Mouse (Mus musculus): Measurements from ENCODE around the gene Disc1. TPM values are rescaled to one million over a fixed set of nuclear protein-coding genes. Genes with fewer than 3 reads are reported as not detected.

Gene Disc1
- polyA plus RNA-seq, 1 experiment from 2014 or later: 1.6 TPM

DNA sequence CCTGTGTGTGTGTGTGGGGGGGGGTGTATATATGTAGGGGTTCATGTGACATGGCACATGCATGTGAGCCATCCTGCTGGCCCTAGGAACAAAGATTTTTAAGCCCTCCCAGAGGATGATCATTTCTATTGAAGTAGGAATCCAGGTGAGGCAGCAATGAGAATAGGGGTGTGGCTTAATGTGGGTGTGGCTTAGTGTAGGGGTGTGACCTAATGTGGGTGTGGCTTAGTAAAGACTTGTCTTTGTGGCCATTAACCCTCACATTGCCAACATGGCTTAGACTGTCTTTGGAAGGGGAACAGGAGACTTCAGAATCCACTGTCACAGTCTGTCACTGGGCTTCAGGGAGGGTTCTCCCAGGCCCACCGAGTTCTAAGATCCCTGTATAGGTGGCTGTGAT lies 130.9 kb downstream of the Disc1 start:
- H3K27ac ChIP-seq (replicated peaks; ENCODE audit: low read depth, low read length): no peak overlapping the region
- peaks cover 6% of the 10 kb centered on the region; the same call in 1 of the 2 replicates for H3K4me1 ChIP-seq (ENCODE audit: control insufficient read depth, insufficient read depth, low read length)
- H3K9me3 ChIP-seq (ENCODE audit: control insufficient read depth, low read length): no peaks in the 10 kb centered on the region
- ATAC-seq (ENCODE audit: low read depth) (no peak), DNase-seq (ENCODE audit: low spot score) (no peak)
- H3K9ac ChIP-seq (ENCODE audit: low read depth, low read length): no peak overlapping the region
- H3K4me3 ChIP-seq (ENCODE audit: low read depth, low read length): no peak overlapping the region
- WGBS: 61% methylated on average over 1 of the region's 1 CpGs
- no peaks in the 10 kb centered on the region for H3K36me3 ChIP-seq (ENCODE audit: control insufficient read depth, insufficient read depth, low read length)
- H3K27me3 ChIP-seq (replicated peaks; ENCODE audit: control insufficient read depth, insufficient read depth, low read length): 0 out of 2 replicates have a peak, but pooled peaks cover 3% of the 10 kb centered on the region
- H3K4me2 ChIP-seq (ENCODE audit: low read depth, low read length): no peak overlapping the region

DNA sequence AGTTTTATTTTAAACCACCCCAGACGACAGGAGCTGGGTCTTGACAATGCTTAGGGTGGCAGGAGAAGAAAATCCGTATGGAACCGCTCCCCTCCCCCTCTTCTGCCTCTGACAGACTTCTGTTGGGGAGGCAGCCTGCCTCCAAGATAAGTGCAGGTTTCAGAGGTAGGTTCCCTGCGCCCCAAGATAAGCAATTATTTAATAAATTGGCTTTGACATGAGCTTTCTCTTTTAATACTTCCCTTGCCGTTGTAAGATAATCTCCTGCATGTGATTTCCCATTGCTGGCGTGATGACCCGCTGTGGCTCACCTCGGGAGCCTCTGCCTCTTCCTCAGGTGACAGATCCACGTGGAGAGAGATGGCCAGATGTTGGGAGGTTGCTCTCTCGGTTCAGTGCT lies 133.0 kb downstream of the Disc1 start:
- Histone ChIP-seq H3K27ac (replicated peaks; ENCODE audit: low read depth, low read length) (no peak overlapping the region), H3K27me3 (replicated peaks; ENCODE audit: control insufficient read depth, insufficient read depth, low read length) (0 out of 2 replicates have a peak, but pooled peaks cover 3% of the 10 kb centered on the region), H3K4me2 (ENCODE audit: low read depth, low read length) (0 out of 2 replicates have a peak overlapping the region, but pooled peaks have one; percentile 16), H3K9me3 (ENCODE audit: control insufficient read depth, low read length) (no peaks in the 10 kb centered on the region), H3K4me3 (ENCODE audit: low read depth, low read length) (no peak overlapping the region), H3K36me3 (ENCODE audit: control insufficient read depth, insufficient read depth, low read length) (no peaks in the 10 kb centered on the region), H3K4me1 (ENCODE audit: control insufficient read depth, insufficient read depth, low read length) (peaks cover 6% of the 10 kb centered on the region; the same call in 1 of the 2 replicates), H3K9ac (ENCODE audit: low read depth, low read length) (no peak overlapping the region)
- ATAC-seq (ENCODE audit: low read depth): no peak
- DNase-seq (ENCODE audit: low spot score): no peak
- 24% methylated on average over 10 of the region's 10 CpGs for WGBS

DNA sequence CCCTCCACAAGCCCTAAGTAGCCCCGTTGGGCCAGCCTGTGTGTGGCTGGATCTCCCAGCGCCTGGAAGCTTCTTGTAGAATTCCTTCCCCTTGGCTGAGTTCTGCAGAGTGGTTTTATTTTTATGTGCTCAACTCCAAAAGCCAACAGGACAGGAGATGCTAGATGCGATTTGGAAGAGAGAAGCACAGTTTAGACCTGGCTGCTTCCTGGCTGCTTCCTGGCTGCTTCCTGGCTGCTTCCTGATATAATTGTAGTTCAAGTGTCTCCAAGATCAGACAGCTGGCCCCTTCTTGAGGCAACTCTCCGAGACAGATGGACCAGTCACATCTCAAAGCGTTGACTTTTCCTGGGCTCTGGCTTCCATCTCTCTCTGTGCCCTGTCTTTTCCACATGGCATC lies 139.7 kb downstream of the Disc1 start:
- no peak overlapping the region for H3K4me3 ChIP-seq (ENCODE audit: low read depth, low read length)
- H3K36me3 ChIP-seq (ENCODE audit: control insufficient read depth, insufficient read depth, low read length): no peaks in the 10 kb centered on the region
- no peak overlapping the region for H3K4me2 ChIP-seq (ENCODE audit: low read depth, low read length)
- H3K9me3 ChIP-seq (ENCODE audit: control insufficient read depth, low read length): no peaks in the 10 kb centered on the region
- H3K27ac ChIP-seq (replicated peaks; ENCODE audit: low read depth, low read length): no peak overlapping the region
- ATAC-seq (ENCODE audit: low read depth) (no peak), DNase-seq (ENCODE audit: low spot score) (no peak)
- 88% methylated on average over 5 of the region's 5 CpGs for WGBS
- no peaks in the 10 kb centered on the region; the same call in 1 of the 2 replicates for H3K27me3 ChIP-seq (replicated peaks; ENCODE audit: control insufficient read depth, insufficient read depth, low read length)
- H3K4me1 ChIP-seq (ENCODE audit: control insufficient read depth, insufficient read depth, low read length): 0 out of 2 replicates have a peak, but pooled peaks cover 11% of the 10 kb centered on the region
- no peak overlapping the region for H3K9ac ChIP-seq (ENCODE audit: low read depth, low read length)

DNA sequence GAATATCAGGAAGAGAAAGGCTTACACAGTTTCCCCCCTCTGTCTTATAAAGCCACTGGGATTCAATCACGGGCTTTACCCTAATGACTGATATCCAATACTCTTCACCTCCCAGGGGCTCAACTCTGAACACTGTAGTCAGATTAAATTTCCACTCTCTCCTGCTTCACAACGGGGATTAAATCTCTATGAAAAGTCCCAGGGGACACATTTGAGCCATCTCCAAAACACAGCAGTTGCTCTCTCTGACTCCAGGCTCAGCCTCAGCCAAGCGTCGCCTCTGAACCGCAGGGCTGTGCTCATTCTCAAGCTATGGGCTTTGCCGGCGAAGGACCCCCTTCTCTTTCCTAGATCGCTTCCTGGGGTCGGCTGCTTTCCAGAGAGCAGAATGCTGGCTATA lies 141.1 kb downstream of the Disc1 start:
- H3K27ac ChIP-seq (replicated peaks; ENCODE audit: low read depth, low read length): no peak overlapping the region
- ATAC-seq (ENCODE audit: low read depth): peak; percentile 75; the same call in 1 of the 2 replicates

DNA sequence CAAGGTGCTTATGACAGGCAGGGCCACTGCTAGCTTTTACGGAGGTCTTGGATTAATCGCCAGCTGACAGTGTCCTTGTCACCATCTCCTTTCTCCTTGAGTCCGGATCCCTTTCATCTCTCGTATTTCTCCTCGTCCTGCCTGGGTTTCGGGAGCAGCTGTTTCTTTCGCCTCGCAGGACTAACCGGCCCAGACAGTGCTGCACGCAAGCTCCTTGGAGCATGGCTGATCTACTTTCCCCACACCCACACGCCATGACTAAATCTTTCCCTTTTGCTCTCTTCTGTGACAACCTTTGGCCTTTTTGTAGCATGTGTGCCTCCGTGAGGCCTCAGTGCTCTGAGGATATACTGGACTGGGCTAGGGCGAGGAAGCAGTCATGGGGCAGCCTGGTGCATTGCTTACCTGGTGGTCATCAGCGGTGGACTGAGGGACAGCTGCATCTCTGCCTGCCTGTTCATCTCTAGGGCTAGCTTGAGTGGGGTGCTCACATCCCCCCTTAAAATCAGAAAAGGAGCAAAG lies 142.6 kb downstream of the Disc1 start:
- WGBS: 76% methylated on average over 14 of the region's 14 CpGs
- H3K9me3 ChIP-seq (ENCODE audit: control insufficient read depth, low read length): no peaks in the 10 kb centered on the region
- peak; percentile 51 for ATAC-seq (ENCODE audit: low read depth)
- no peak overlapping the region for H3K4me3 ChIP-seq (ENCODE audit: low read depth, low read length)
- H3K4me2 ChIP-seq (ENCODE audit: low read depth, low read length): no peak overlapping the region
- 0 out of 2 replicates have a peak, but pooled peaks cover 11% of the 10 kb centered on the region for H3K4me1 ChIP-seq (ENCODE audit: control insufficient read depth, insufficient read depth, low read length)
- no peaks in the 10 kb centered on the region; the same call in 1 of the 2 replicates for H3K27me3 ChIP-seq (replicated peaks; ENCODE audit: control insufficient read depth, insufficient read depth, low read length)
- no peaks in the 10 kb centered on the region for H3K36me3 ChIP-seq (ENCODE audit: control insufficient read depth, insufficient read depth, low read length)
- no peak for DNase-seq (ENCODE audit: low spot score)
- H3K27ac ChIP-seq (replicated peaks; ENCODE audit: low read depth, low read length): no peak overlapping the region
- no peak overlapping the region for H3K9ac ChIP-seq (ENCODE audit: low read depth, low read length)

More for the DNA sequence above, 141.1 kb downstream of the Disc1 start:
- Histone ChIP-seq H3K4me2 (ENCODE audit: low read depth, low read length) (no peak overlapping the region), H3K9ac (ENCODE audit: low read depth, low read length) (no peak overlapping the region), H3K9me3 (ENCODE audit: control insufficient read depth, low read length) (no peaks in the 10 kb centered on the region), H3K36me3 (ENCODE audit: control insufficient read depth, insufficient read depth, low read length) (no peaks in the 10 kb centered on the region), H3K27me3 (replicated peaks; ENCODE audit: control insufficient read depth, insufficient read depth, low read length) (no peaks in the 10 kb centered on the region; the same call in 1 of the 2 replicates), H3K4me1 (ENCODE audit: control insufficient read depth, insufficient read depth, low read length) (0 out of 2 replicates have a peak, but pooled peaks cover 11% of the 10 kb centered on the region), H3K4me3 (ENCODE audit: low read depth, low read length) (no peak overlapping the region)
- DNase-seq (ENCODE audit: low spot score): peak; percentile 74
- WGBS: 40% methylated on average over 9 of the region's 9 CpGs

DNA sequence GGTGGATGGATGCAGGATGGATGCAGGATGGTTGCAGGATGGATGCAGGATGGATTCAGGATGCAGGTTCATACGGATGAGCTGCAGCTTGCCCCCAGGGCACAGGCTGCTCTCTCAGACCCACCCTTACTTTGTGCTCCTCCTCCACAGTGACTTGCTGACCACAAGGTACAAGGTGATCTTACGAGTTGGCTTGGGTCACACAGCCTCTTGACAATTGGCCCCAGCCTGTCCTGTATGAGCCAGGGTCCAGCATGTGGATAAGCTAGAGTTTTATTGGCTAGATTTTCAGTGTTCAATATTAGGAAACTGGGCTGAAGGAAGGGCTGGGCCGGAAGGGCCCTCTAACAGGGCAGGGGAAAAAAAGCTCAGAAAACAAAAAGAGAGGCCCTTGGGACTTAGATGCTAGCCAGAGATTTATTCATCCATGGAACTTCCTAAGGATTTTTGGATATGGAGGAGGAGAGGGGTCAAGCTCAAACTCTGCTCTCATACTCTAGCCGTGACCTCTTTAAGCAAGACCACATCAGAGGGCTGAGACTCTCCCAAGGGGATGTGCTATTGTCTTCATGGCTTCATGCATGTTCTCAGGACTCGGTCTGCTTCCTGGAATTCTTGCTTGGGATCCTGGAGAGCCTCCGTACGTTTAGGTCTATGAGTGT lies 143.5 kb downstream of the Disc1 start:
- Histone ChIP-seq H3K4me1 (ENCODE audit: control insufficient read depth, insufficient read depth, low read length) (0 out of 2 replicates have a peak, but pooled peaks cover 11% of the 10 kb centered on the region), H3K27ac (replicated peaks; ENCODE audit: low read depth, low read length) (no peak overlapping the region), H3K9ac (ENCODE audit: low read depth, low read length) (no peak overlapping the region), H3K36me3 (ENCODE audit: control insufficient read depth, insufficient read depth, low read length) (no peaks in the 10 kb centered on the region), H3K9me3 (ENCODE audit: control insufficient read depth, low read length) (no peaks in the 10 kb centered on the region), H3K4me3 (ENCODE audit: low read depth, low read length) (no peak overlapping the region), H3K4me2 (ENCODE audit: low read depth, low read length) (no peak overlapping the region), H3K27me3 (replicated peaks; ENCODE audit: control insufficient read depth, insufficient read depth, low read length) (no peaks in the 10 kb centered on the region; the same call in 1 of the 2 replicates)
- DNase-seq (ENCODE audit: low spot score): no peak
- ATAC-seq (ENCODE audit: low read depth): no peak
- WGBS: 71% methylated on average over 7 of the region's 7 CpGs

DNA sequence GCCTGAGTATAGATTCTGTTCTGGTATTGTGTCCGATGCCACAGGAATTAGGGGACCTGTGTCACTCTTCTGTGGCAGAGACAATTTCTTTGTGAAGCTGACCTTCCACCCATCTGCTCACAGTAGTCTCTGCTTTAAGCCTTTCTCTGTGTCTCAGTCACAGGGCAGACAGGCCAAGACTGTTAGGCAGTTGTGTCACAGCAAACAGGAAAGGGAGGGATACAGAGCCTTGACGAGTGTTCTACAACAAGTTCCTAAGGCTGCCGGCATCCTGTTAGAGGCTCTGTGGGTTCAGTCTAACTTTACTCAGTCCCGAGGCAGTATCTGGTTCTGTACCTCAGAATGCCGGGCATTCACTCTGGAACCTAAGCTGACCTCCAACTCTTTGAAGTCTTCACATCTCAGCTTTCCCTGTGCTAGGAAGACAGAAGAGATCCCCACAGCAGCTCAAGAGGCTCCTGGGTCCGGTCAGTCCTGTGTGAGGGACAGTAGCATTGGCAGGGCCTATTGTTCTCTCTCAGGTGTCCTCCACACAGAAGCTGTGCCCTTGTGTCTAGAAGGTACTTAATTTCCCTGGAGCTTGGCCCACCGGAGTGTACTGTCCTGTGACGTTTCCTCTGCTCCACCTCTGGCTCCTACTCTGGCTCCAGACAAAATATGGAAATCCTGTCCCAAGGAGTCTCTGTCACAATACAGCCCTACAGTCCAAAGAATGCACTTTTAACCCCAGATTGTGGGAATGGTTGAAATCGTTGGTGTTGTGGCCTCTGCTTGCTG lies 144.6 kb downstream of the Disc1 start:
- DNase-seq (ENCODE audit: low spot score) (no peak), ATAC-seq (ENCODE audit: low read depth) (no peak)
- H3K4me2 ChIP-seq (ENCODE audit: low read depth, low read length): no peak overlapping the region
- 72% methylated on average over 9 of the region's 9 CpGs for WGBS
- H3K27me3 ChIP-seq (replicated peaks; ENCODE audit: control insufficient read depth, insufficient read depth, low read length): no peaks in the 10 kb centered on the region; the same call in 1 of the 2 replicates
- H3K27ac ChIP-seq (replicated peaks; ENCODE audit: low read depth, low read length): no peak overlapping the region
- no peak overlapping the region for H3K4me3 ChIP-seq (ENCODE audit: low read depth, low read length)
- no peaks in the 10 kb centered on the region for H3K9me3 ChIP-seq (ENCODE audit: control insufficient read depth, low read length)
- H3K4me1 ChIP-seq (ENCODE audit: control insufficient read depth, insufficient read depth, low read length): 0 out of 2 replicates have a peak, but pooled peaks cover 11% of the 10 kb centered on the region
- no peak overlapping the region for H3K9ac ChIP-seq (ENCODE audit: low read depth, low read length)
- H3K36me3 ChIP-seq (ENCODE audit: control insufficient read depth, insufficient read depth, low read length): no peaks in the 10 kb centered on the region

DNA sequence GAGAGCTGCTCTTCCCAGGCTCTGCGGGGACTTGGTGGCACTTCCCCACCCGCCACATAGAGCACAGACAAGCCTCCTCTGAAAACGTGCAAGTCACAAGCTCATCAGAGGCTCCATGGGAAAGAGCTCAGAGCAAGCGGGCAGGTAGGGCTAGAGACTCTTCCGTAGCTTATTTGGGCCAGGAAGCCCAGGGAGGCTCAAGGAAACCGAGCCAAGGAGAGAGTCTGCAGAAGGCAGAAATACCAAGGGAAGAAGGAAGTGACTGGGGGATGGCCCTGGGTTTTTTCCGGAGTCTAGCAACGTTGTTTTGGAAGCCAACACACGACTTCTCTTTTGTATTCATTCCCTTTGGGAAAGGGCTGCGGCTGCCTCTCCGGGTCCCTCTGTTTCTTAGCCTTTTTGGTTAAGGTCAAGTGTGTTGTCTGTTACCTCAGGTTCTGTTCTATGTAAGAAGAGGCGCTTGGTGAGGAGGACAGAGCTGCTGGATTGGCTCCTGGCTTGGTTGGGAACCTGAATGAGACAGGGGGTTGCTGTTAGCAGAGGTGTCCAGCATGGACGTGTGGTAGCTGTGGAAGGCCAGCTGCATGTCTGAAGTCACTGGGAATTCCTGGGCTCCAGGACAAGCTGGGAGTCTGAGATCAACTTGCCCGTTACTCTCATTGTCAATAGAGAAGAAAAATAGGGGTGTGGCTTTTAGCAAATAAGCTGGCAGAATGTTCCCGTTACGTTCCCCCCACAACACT lies 145.4 kb downstream of the Disc1 start:
- no peak overlapping the region; the same call in 1 of the 2 replicates for H3K27ac ChIP-seq (replicated peaks; ENCODE audit: low read depth, low read length)
- 70% methylated on average over 16 of the region's 16 CpGs for WGBS
- no peaks in the 10 kb centered on the region; the same call in 1 of the 2 replicates for H3K27me3 ChIP-seq (replicated peaks; ENCODE audit: control insufficient read depth, insufficient read depth, low read length)
- no peaks in the 10 kb centered on the region for H3K36me3 ChIP-seq (ENCODE audit: control insufficient read depth, insufficient read depth, low read length)
- H3K4me2 ChIP-seq (ENCODE audit: low read depth, low read length): no peak overlapping the region
- DNase-seq (ENCODE audit: low spot score) (no peak), ATAC-seq (ENCODE audit: low read depth) (no peak)
- no peaks in the 10 kb centered on the region for H3K9me3 ChIP-seq (ENCODE audit: control insufficient read depth, low read length)
- no peak overlapping the region for H3K4me3 ChIP-seq (ENCODE audit: low read depth, low read length)
- no peak overlapping the region for H3K9ac ChIP-seq (ENCODE audit: low read depth, low read length)
- H3K4me1 ChIP-seq (ENCODE audit: control insufficient read depth, insufficient read depth, low read length): 0 out of 2 replicates have a peak, but pooled peaks cover 11% of the 10 kb centered on the region
